Mouse (Mus musculus): Measurements from ENCODE around the gene Padi2. TPM values are rescaled to one million over a fixed set of nuclear protein-coding genes. Genes with fewer than 3 reads are reported as not detected.

The Padi2 gene
- polyA plus RNA-seq, 2 experiments, result 1.0 to 1.8 TPM

DNA sequence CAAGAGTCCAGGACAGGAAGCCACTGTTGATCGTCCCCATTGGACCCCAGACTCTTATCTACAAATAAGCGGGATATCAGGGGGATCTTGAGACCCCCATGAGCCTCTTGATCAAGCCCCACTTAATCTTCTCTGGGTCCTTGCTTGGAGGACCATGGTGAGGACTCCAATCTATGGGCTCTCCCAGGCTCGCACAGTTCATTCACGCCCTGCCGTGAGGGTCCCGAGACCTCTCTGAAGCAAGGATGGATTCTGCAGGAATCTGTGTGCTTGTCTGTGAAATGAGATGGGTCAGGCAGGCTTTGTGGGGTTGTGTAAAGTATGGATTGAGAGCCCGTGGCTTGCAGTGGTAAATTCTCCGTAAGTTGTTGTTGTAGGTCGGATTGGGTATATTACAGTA is 5.3 kb downstream of the Padi2 start:
- peaks cover 0 to 4% of the 10 kb centered on the region in 2 experiments; a peak in 1 of 4 replicates for H3K4me1 ChIP-seq (replicated peaks; ENCODE audit: control insufficient read depth in 2 of 2, insufficient read depth in 2 of 2, low read length in 1 of 2)
- H3K4me3 ChIP-seq (ENCODE audit: insufficient read depth in 1 of 2, low read depth in 2 of 2, low read length in 2 of 2), result no peak overlapping the region
- H3K4me2 ChIP-seq (ENCODE audit: low read depth), result no peak overlapping the region
- H3K27ac ChIP-seq, result no peak overlapping the region
- no peaks in the 10 kb centered on the region for H3K36me3 ChIP-seq (replicated peaks; ENCODE audit: control insufficient read depth, insufficient read depth, low read depth)
- H3K27me3 ChIP-seq (ENCODE audit: control insufficient read depth, insufficient read depth, low read length), result no peaks in the 10 kb centered on the region
- DNase-seq (ENCODE audit: low read depth in 3 of 3, low spot score in 3 of 3) (no peak), ATAC-seq (ENCODE audit: insufficient read depth) (no peak)
- H3K9me3 ChIP-seq (ENCODE audit: control insufficient read depth, low read length), result no peaks in the 10 kb centered on the region
- TF ChIP-seq CTCF (IDR thresholded peaks at IDR 0.05; ENCODE audit: low read depth) (no peak), EP300 (IDR thresholded peaks at IDR 0.05; ENCODE audit: low read depth) (no peak)
- no peak overlapping the region for H3K9ac ChIP-seq (replicated peaks)
- WGBS (ENCODE audit: insufficient replicate concordance), result 65% methylated on average over 9 of the region's 9 CpGs

DNA sequence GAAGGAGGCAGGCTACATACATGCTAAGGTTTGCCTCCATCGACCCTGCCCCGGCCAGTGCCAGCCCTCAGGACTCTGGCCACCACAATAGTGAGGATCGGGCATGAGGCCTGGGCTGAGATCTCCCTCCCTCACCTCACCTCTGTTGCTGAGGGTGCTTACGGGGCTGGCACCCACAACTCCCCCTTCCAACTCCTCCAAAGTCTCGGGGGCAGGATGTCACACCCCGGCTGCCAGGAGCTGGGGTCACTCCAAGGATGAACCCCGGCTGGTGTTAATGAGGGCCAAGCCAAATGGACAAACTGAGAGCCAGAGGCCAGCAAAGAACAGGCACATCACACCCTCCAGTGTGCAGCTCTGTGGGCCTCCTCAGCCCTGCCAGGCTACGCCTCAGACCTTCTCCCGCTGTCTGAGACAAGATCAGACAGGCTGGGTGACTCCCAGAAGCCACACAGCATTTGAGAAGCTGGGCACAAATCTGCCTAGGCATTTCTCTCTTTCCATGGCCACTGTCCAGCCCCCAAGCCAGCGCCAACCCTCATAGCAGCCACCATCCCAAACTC is 6.2 kb downstream of the Padi2 start:
- no peaks in the 10 kb centered on the region for H3K27me3 ChIP-seq (ENCODE audit: control insufficient read depth, insufficient read depth, low read length)
- no peaks in the 10 kb centered on the region for H3K9me3 ChIP-seq (ENCODE audit: control insufficient read depth, low read length)
- 66% methylated on average over 10 of the region's 10 CpGs for WGBS (ENCODE audit: insufficient replicate concordance)
- H3K4me2 ChIP-seq (ENCODE audit: low read depth), result no peak overlapping the region
- no peak overlapping the region for H3K9ac ChIP-seq (replicated peaks)
- H3K4me1 ChIP-seq (replicated peaks; ENCODE audit: control insufficient read depth in 2 of 2, insufficient read depth in 2 of 2, low read length in 1 of 2), result peaks cover 0 to 4% of the 10 kb centered on the region in 2 experiments; a peak in 1 of 4 replicates
- ATAC-seq (ENCODE audit: insufficient read depth) (no peak), DNase-seq (ENCODE audit: low read depth in 3 of 3, low spot score in 3 of 3) (no peak)
- no peaks in the 10 kb centered on the region for H3K36me3 ChIP-seq (replicated peaks; ENCODE audit: control insufficient read depth, insufficient read depth, low read depth)
- no peak overlapping the region for H3K27ac ChIP-seq
- no peak overlapping the region for H3K4me3 ChIP-seq (ENCODE audit: insufficient read depth in 1 of 2, low read depth in 2 of 2, low read length in 2 of 2)
- no peak for TF ChIP-seq EP300 (IDR thresholded peaks at IDR 0.05; ENCODE audit: low read depth)
- TF ChIP-seq CTCF (IDR thresholded peaks at IDR 0.05; ENCODE audit: low read depth), result no peak

- H3K27me3 ChIP-seq (ENCODE audit: control insufficient read depth, insufficient read depth, low read length), result no peaks in the 10 kb centered on the region
- 69% methylated on average over 9 of the region's 9 CpGs for WGBS (ENCODE audit: insufficient replicate concordance)
- no peak overlapping the region for H3K4me3 ChIP-seq (ENCODE audit: insufficient read depth in 1 of 2, low read depth in 2 of 2, low read length in 2 of 2)
- no peak for ATAC-seq (ENCODE audit: insufficient read depth)
- H3K4me2 ChIP-seq (ENCODE audit: low read depth), result no peak overlapping the region
- DNase-seq (ENCODE audit: low read depth in 3 of 3, low spot score in 3 of 3), result no peak
- no peaks in the 10 kb centered on the region for H3K9me3 ChIP-seq (ENCODE audit: control insufficient read depth, low read length)
- no peaks in the 10 kb centered on the region for H3K36me3 ChIP-seq (replicated peaks; ENCODE audit: control insufficient read depth, insufficient read depth, low read depth)
- no peak overlapping the region for H3K27ac ChIP-seq
- H3K9ac ChIP-seq (replicated peaks), result no peak overlapping the region
- H3K4me1 ChIP-seq (replicated peaks; ENCODE audit: control insufficient read depth in 2 of 2, insufficient read depth in 2 of 2, low read length in 1 of 2), result peaks cover 0 to 4% of the 10 kb centered on the region in 2 experiments; a peak in 1 of 4 replicates
- TF ChIP-seq EP300 (IDR thresholded peaks at IDR 0.05; ENCODE audit: low read depth), result no peak
Observed at GRCm38 (mm10) chr4:140913565-140913964, 7.4 kb downstream of the Padi2 start.

- no peaks in the 10 kb centered on the region for H3K9me3 ChIP-seq (ENCODE audit: control insufficient read depth, low read length)
- TF ChIP-seq EP300 (IDR thresholded peaks at IDR 0.05; ENCODE audit: low read depth) (no peak), CTCF (IDR thresholded peaks at IDR 0.05; ENCODE audit: low read depth) (no peak)
- DNase-seq (ENCODE audit: low read depth in 3 of 3, low spot score in 3 of 3) (no peak), ATAC-seq (ENCODE audit: insufficient read depth) (no peak)
- H3K9ac ChIP-seq (replicated peaks), result no peak overlapping the region
- H3K4me3 ChIP-seq (ENCODE audit: insufficient read depth in 1 of 2, low read depth in 2 of 2, low read length in 2 of 2), result no peak overlapping the region
- WGBS (ENCODE audit: insufficient replicate concordance), result 70% methylated on average over 6 of the region's 6 CpGs
- no peak overlapping the region for H3K4me2 ChIP-seq (ENCODE audit: low read depth)
- H3K4me1 ChIP-seq (replicated peaks; ENCODE audit: control insufficient read depth in 2 of 2, insufficient read depth in 2 of 2, low read length in 1 of 2), result no peaks in the 10 kb centered on the region
- no peak overlapping the region for H3K27ac ChIP-seq
- H3K27me3 ChIP-seq (ENCODE audit: control insufficient read depth, insufficient read depth, low read length), result no peaks in the 10 kb centered on the region
- H3K36me3 ChIP-seq (replicated peaks; ENCODE audit: control insufficient read depth, insufficient read depth, low read depth), result no peaks in the 10 kb centered on the region
Observed at GRCm38 (mm10) chr4:140914731-140915131, 8.6 kb downstream of the Padi2 start.

DNA sequence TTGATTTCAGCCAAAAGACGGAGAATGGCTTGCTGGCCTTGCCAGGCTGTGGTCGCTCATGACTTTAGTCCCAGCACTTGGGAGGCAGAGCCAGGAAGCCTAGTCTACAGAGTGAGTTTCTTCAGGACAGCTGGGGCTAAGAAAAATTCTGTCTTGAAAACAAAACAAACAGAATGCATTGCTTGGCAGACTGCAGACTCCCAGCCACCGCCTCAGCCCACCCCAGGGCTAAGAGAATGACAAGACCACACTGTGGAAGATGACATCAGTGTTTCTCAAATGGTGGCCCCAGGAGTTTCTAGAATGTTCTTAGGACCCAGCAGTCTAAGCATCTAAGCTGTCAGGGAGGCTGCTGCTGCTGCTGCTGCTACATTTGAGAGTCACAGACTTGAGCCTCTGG is 9.1 kb downstream of the Padi2 start:
- no peak for DNase-seq (ENCODE audit: low read depth in 3 of 3, low spot score in 3 of 3)
- Histone ChIP-seq H3K9me3 (ENCODE audit: control insufficient read depth, low read length) (no peaks in the 10 kb centered on the region), H3K36me3 (replicated peaks; ENCODE audit: control insufficient read depth, insufficient read depth, low read depth) (no peaks in the 10 kb centered on the region), H3K4me2 (ENCODE audit: low read depth) (no peak overlapping the region), H3K4me3 (ENCODE audit: insufficient read depth in 1 of 2, low read depth in 2 of 2, low read length in 2 of 2) (no peak overlapping the region), H3K27me3 (ENCODE audit: control insufficient read depth, insufficient read depth, low read length) (no peaks in the 10 kb centered on the region), H3K4me1 (replicated peaks; ENCODE audit: control insufficient read depth in 2 of 2, insufficient read depth in 2 of 2, low read length in 1 of 2) (no peaks in the 10 kb centered on the region; a peak in 1 of 4 replicates), H3K27ac (no peak overlapping the region), H3K9ac (replicated peaks) (no peak overlapping the region)
- WGBS (ENCODE audit: insufficient replicate concordance), result 73% methylated on average over 3 of the region's 3 CpGs
- TF ChIP-seq EP300 (IDR thresholded peaks at IDR 0.05; ENCODE audit: low read depth) (no peak), CTCF (IDR thresholded peaks at IDR 0.05; ENCODE audit: low read depth) (no peak)
- no peak for ATAC-seq (ENCODE audit: insufficient read depth)

All from liver, embryonic 14.5 days (tissue).